10 mouse cellular contexts compared by ENCODE assay signal in genomic region chr11:87725515-87725914, GRCm38 (mm10). TPM values are rescaled to one million over a fixed set of nuclear protein-coding genes. Genes with fewer than 3 reads are reported as not detected.
DNase-seq lines count a peak whose midpoint lies in the region; ATAC-seq and TF ChIP-seq lines count a peak whose summit lies in the region.
"Had no signal": no experiment of that assay in that cellular context is flagged by ENCODE, and none has a peak within 500 bp of the region (broad histone marks: within the 10 kb centered on the region; RNA-seq: fewer than 3 reads in every experiment).

No protein-coding gene starts in this region.

- peak overlapping the region; percentile 94 for H3K27ac ChIP-seq in heart, embryonic 11.5 days (ENCODE audit: low read depth, low read length)
- H3K27ac ChIP-seq in lung, postnatal 0 days (ENCODE audit: low read length), result peak overlapping the region; percentile 40
- peak overlapping the region; percentile 93 for H3K27ac ChIP-seq in liver, postnatal 0 days (ENCODE audit: low read depth)
- H3K27ac ChIP-seq in cerebellum, adult 2 months (ENCODE audit: insufficient read depth, low read length), result no peak overlapping the region

- no peaks in the 10 kb centered on the region for H3K36me3 ChIP-seq in heart, embryonic 11.5 days (ENCODE audit: control insufficient read depth, insufficient read depth, low read length)
- H3K36me3 ChIP-seq in lung, postnatal 0 days (ENCODE audit: insufficient read depth, low read length), result no peaks in the 10 kb centered on the region
- peaks cover 35% of the 10 kb centered on the region for H3K36me3 ChIP-seq in erythroblast, embryonic 14.5 days (ENCODE audit: control insufficient read depth)
- no peaks in the 10 kb centered on the region for H3K36me3 ChIP-seq in liver, postnatal 0 days (replicated peaks; ENCODE audit: insufficient read depth, low read length)

- no peak for ATAC-seq in heart, embryonic 11.5 days (replicated peaks; ENCODE audit: insufficient number of reproducible peaks, low FRiP score, low TSS enrichment)
- no peak for ATAC-seq in lung, postnatal 0 days
- ATAC-seq in liver, postnatal 0 days, result no peak

- no peak for TF ChIP-seq EP300 in lung, postnatal 0 days (IDR thresholded peaks at IDR 0.05)
- no peak for TF ChIP-seq EP300 in liver, postnatal 0 days (IDR thresholded peaks at IDR 0.05; ENCODE audit: low read depth)

- H3K4me2 ChIP-seq in heart, embryonic 11.5 days, result peak overlapping the region; percentile 56
- H3K4me2 ChIP-seq in lung, postnatal 0 days (replicated peaks; ENCODE audit: low read depth, low read length), result no peak overlapping the region
- peak overlapping the region; percentile 62 for H3K4me2 ChIP-seq in liver, postnatal 0 days (ENCODE audit: low read depth, low read length)

- peaks cover 26% of the 10 kb centered on the region for H3K4me1 ChIP-seq in heart, embryonic 11.5 days (ENCODE audit: control insufficient read depth, insufficient read depth, low read length)
- H3K4me1 ChIP-seq in lung, postnatal 0 days (ENCODE audit: insufficient read depth, low read depth, low read length), result no peaks in the 10 kb centered on the region
- no peaks in the 10 kb centered on the region for H3K4me1 ChIP-seq in lung, adult 2 months (ENCODE audit: control insufficient read depth, insufficient read depth, low read length)
- peaks cover 90% of the 10 kb centered on the region for H3K4me1 ChIP-seq in erythroblast, embryonic 14.5 days (ENCODE audit: control insufficient read depth)
- H3K4me1 ChIP-seq in liver, postnatal 0 days (ENCODE audit: insufficient read depth), result peaks cover 36% of the 10 kb centered on the region
- no peaks in the 10 kb centered on the region for H3K4me1 ChIP-seq in cerebellum, adult 2 months (ENCODE audit: control insufficient read depth, insufficient read depth, low read length)

- H3K9me3 ChIP-seq in heart, embryonic 11.5 days (replicated peaks; ENCODE audit: control insufficient read depth, low read length), result no peaks in the 10 kb centered on the region
- H3K9me3 ChIP-seq in lung, postnatal 0 days (ENCODE audit: low read length), result no peaks in the 10 kb centered on the region
- peaks cover 3% of the 10 kb centered on the region; the same call in 1 of the 2 replicates for H3K9me3 ChIP-seq in erythroblast, embryonic 14.5 days (ENCODE audit: control insufficient read depth, low read length)
- H3K9me3 ChIP-seq in liver, postnatal 0 days (ENCODE audit: low read length), result no peaks in the 10 kb centered on the region

- no peak for TF ChIP-seq CTCF in lung, postnatal 0 days (IDR thresholded peaks at IDR 0.05)
- TF ChIP-seq CTCF in lung, adult 2 months (IDR thresholded peaks at IDR 0.05; ENCODE audit: insufficient read depth, low read length), result no peak
- no peak for TF ChIP-seq CTCF in liver, postnatal 0 days (IDR thresholded peaks at IDR 0.05; ENCODE audit: low read depth)
- no peak for TF ChIP-seq CTCF in cerebellum, adult 2 months (IDR thresholded peaks at IDR 0.05; ENCODE audit: borderline replicate concordance, insufficient read depth, low read depth, low read length)

- no peaks in the 10 kb centered on the region for H3K27me3 ChIP-seq in heart, embryonic 11.5 days (ENCODE audit: control insufficient read depth, insufficient read depth, low read length)
- no peaks in the 10 kb centered on the region for H3K27me3 ChIP-seq in lung, postnatal 0 days (replicated peaks; ENCODE audit: insufficient read depth, low read length)
- no peaks in the 10 kb centered on the region for H3K27me3 ChIP-seq in erythroblast, embryonic 14.5 days (ENCODE audit: control insufficient read depth)
- H3K27me3 ChIP-seq in liver, postnatal 0 days (ENCODE audit: insufficient read depth, low read length), result no peaks in the 10 kb centered on the region
- no peaks in the 10 kb centered on the region for H3K27me3 ChIP-seq in cerebellum, adult 2 months (ENCODE audit: control insufficient read depth, insufficient read depth, low read length)

- peak overlapping the region; percentile 69 for H3K9ac ChIP-seq in heart, embryonic 11.5 days (ENCODE audit: low read depth, low read length)
- no peak overlapping the region for H3K9ac ChIP-seq in lung, postnatal 0 days (replicated peaks; ENCODE audit: low read depth)
- peak overlapping the region; percentile 62 for H3K9ac ChIP-seq in liver, postnatal 0 days (replicated peaks)

- no peak for DNase-seq in heart, postnatal 25 days (ENCODE audit: low spot score)
- DNase-seq in lung, postnatal 0 days (ENCODE audit: low spot score), result no peak
- DNase-seq in lung, adult 2 months, result no peak
- DNase-seq in liver, postnatal 0 days, result no peak
- no peak for DNase-seq in cerebellum, adult 2 months
- DNase-seq in urinary bladder, postnatal 25 days (ENCODE audit: low spot score), result no peak
- DNase-seq: cerebellum, adult 11-12 months; kidney, adult 18-20 months had no signal

- intact Hi-C loops in heart, postnatal 25 days (cut with DNase I), result no loop called here

- no peak overlapping the region for H3K4me3 ChIP-seq in heart, embryonic 11.5 days (ENCODE audit: low read depth, low read length)
- no peak overlapping the region for H3K4me3 ChIP-seq in lung, postnatal 0 days (ENCODE audit: low read depth, low read length)
- H3K4me3 ChIP-seq in lung, adult 2 months (replicated peaks; ENCODE audit: extremely low read depth, low read depth, low read length), result no peak overlapping the region
- peak overlapping the region; percentile 57 for H3K4me3 ChIP-seq in erythroblast, embryonic 14.5 days (replicated peaks)
- H3K4me3 ChIP-seq in liver, postnatal 0 days (ENCODE audit: low read depth, low read length), result no peak overlapping the region
- H3K4me3 ChIP-seq in cerebellum, adult 2 months (replicated peaks; ENCODE audit: insufficient read depth, low read depth, low read length), result no peak overlapping the region

- no peak for TF ChIP-seq POLR2A in lung, adult 2 months (IDR thresholded peaks at IDR 0.05; ENCODE audit: borderline replicate concordance, extremely low read depth, low read depth, low read length)
- no peak for TF ChIP-seq POLR2A in cerebellum, adult 2 months (IDR thresholded peaks at IDR 0.05; ENCODE audit: borderline replicate concordance, insufficient read depth, low read length)

RNA-seq across cellular contexts. Expression of gene Supt4a, which starts 11.8 kb away (rescaled TPM):
- 114 and 120 TPM in 2 replicates for polyA plus RNA-seq in heart, embryonic 11.5 days (2014; fragmentation: Nextera tagmentation; extraction: Ambion mirVana)
- 10 to 100 TPM; 42.9 to 46.7 TPM for total RNA-seq in heart, postnatal 25 days (2021)
- polyA plus RNA-seq in lung, postnatal 0 days (2015; fragmentation: Nextera tagmentation; extraction: Ambion mirVana), result 155 and 166 TPM in 2 replicates
- polyA plus RNA-seq in lung, adult 2 months (2012; rRNA removed), result 44.7 and 73.4 TPM in 2 replicates
- polyA plus RNA-seq in erythroblast, embryonic 14.5 days (2012), result 4.3 and 5.5 TPM in 2 replicates
- 114 and 120 TPM in 2 replicates for polyA plus RNA-seq in liver, postnatal 0 days (2015; fragmentation: Nextera tagmentation; extraction: Ambion mirVana)
- polyA plus RNA-seq in cerebellum, adult 2 months (2012; rRNA removed), result 155 and 158 TPM in 2 replicates

RNA-seq across cellular contexts. Expression of gene Tspoap1, which starts 34.8 kb away (rescaled TPM):
- 0.72 and 1.2 TPM in 2 replicates for polyA plus RNA-seq in heart, embryonic 11.5 days (2014; fragmentation: Nextera tagmentation; extraction: Ambion mirVana)
- total RNA-seq in heart, postnatal 25 days (2021), result under 1 TPM; 0.14 to 0.42 TPM
- polyA plus RNA-seq in lung, postnatal 0 days (2015; fragmentation: Nextera tagmentation; extraction: Ambion mirVana), result 0.64 and 0.83 TPM in 2 replicates
- polyA plus RNA-seq in lung, adult 2 months (2012; rRNA removed), result 5.8 TPM in 2 replicates
- 0.47 and 0.71 TPM in 2 replicates for polyA plus RNA-seq in erythroblast, embryonic 14.5 days (2012)
- 0.59 and 1.2 TPM in 2 replicates for polyA plus RNA-seq in liver, postnatal 0 days (2015; fragmentation: Nextera tagmentation; extraction: Ambion mirVana)
- 198 TPM in 2 replicates for polyA plus RNA-seq in cerebellum, adult 2 months (2012; rRNA removed)

Comparison
In these comparisons a context has a peak if more than half of its experiments do, and no peak if none do; other contexts are left out.
1. RNA of gene Tspoap1, which starts 34.8 kb away (polyA plus RNA-seq): 198 TPM in cerebellum, adult 2 months; 5.8 TPM in lung, adult 2 months, 0.59 to 1.2 TPM in liver, postnatal 0 days, 0.72 to 1.2 TPM in heart, embryonic 11.5 days, 0.47 to 0.71 TPM in erythroblast, embryonic 14.5 days and 0.64 to 0.83 TPM in lung, postnatal 0 days; every median in the first group is over 10 times any median in the second.